Mouse (Mus musculus) layer of hippocampus, adult 8-10 months (tissue): Measurements from ENCODE around the gene Cd207. TPM values are rescaled to one million over a fixed set of nuclear protein-coding genes. Genes with fewer than 3 reads are reported as not detected.

Experiments used
- DNase-seq, 2 experiments: peaks; one replicate each; pipeline ENCODE4 v3.0.0; 2022; ENCODE audit warnings: low spot score in 2 of 2
- total RNA-seq, 4 experiments: library from RNA; stranded (reverse); gene quantifications; 2 replicates each; pipeline ENCODE4 v1.2.4; 2022

Gene Cd207
- not detected for total RNA-seq

- no peak for DNase-seq
These were observed at the start of gene Cd207 for GRCm38 (mm10) chr6:83677757-83678156. TSS of gene Cd207 (minus strand) at chr6:83677857.

DNA sequence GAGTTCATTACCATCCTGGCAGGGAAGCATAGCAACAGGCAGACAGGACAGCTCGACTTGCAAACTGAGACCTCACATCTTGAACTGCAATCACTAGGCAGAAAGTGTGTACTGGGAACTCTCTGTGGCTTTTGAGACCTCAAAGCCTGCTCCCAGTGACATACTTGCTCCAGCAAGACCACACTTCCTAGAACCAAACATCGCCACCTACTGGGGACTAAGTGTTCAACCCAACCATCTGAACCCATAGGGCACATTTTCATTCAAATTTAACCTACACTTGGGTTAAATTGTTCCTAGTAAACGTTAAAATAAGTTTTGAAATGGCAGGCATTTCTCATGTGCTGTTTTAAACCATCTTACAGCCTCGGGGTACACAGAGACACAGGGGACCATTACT, 49.5 kb upstream of the Cd207 start:
- DNase-seq: no peak

DNA sequence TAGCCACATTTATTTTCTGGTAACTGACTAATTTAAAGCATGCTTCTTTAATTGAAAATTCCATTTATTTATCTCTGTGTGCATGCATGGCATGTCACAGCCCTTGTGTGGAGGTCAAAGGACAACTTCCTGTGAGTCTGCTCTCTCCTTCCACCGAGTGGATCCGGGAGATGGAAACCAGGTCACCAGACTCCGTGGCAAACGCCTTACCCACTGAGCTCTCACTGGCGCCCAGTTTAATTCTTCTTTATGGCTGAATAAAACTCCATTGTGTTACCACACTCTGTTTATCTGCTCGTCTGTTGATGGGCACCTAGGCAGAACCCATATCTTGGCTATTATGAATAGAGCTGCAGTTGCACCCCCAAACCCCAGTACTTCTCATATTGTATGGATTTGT, 44.9 kb upstream of the Cd207 start:
- no peak for DNase-seq

DNA sequence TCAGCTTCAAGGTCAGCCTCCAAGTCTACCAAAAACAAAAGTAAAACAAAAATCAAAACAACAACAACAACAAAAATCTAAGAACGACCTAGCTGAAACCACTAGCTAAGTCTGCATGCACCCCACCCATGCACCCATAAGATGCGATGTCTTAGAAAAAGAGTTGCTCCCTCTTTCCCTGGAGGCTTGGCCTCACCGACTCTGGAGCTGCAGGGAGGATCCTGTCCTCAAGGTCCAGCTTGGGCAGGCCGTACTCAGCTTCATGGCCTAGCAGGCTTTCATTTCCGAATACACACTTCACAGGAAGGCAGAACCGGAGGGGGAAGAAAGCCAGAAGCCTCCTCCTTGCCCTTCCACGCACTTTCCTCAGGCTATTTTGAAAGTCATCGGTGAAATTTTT, 39.4 kb upstream of the Cd207 start:
- DNase-seq: no peak

DNA sequence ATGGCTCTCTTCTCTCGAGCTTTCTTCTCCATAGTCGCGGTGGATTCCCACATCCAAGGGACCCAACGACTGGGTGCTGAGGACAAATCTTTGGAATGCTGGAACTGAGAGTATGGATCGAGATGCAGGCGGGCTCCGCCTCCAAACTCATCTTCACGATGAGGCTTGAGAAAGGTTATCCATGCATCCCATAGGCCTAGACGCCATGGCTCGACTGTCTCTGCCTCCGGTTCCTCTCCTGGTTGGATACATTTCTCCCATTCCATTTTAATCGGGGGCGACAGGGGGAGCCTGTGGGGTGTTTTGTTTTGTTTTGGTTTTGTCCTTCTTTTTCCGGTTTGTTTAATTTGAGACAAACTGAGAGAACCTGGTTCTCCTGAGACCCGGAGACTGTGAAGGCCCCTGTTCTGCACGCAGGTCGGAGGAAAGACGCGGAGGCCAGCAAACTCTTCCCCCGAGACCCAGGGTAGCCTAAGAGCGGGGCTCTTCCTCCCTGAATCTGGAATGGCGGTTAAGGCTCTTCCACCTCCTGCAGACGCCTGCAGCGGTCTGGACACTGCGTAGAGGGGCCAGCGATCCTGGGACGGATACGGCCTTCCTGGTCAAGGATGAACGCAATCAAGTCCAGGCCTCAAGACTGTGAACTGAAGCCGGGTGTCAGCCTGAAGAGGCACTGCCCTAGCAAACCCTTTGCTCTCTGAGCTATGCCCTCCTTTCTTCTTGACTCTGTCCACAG, 38.0 kb upstream of the Cd207 start:
- DNase-seq: no peak

GRCm38 (mm10) chr6:83714221-83715123, 36.8 kb upstream of the Cd207 start:
- DNase-seq: no peak

DNA sequence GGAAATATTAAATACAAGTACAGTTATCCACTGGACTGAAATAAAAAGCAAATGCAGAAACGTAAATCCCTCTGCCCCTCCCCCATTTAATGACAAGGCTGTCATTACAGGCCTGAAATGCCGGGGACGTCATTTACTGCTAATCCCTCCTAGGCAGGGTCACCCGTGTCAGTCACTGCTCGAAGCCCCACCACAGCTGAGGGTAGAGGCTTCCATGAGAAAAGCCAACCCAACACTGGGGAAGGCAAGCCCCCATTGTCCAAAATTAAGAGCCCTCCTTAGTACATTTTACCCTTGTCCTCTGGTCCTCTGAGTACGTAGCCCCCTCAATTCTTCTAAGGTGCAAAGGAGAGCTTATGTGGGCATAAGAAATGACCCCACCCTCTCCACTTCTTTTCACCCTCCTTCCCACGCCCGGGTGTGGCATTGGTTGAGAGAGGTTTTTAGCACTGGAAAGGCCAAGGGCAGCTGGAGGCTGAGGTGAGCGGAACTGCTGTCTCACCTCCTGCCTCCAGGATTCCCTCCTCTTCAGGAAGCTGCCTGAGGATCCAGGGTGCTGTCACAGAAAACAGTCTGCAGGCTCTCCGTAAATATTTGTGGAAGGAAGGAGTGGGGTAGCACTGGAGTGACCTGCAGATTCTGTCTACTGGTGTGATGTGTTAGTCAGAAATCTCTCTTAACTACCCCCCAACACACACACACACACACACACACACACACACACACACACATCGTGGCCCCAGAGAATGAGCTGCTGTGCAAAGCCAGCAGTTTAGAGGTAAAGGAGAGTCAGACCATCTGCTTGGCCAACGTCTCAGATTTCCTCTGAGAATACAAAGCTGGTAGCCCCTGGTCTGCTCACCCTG, 35.8 kb upstream of the Cd207 start:
- DNase-seq: no peak

GRCm38 (mm10) chr6:83711725-83712475, 34.2 kb upstream of the Cd207 start:
- DNase-seq: no peak

GRCm38 (mm10) chr6:83711067-83711675, 33.5 kb upstream of the Cd207 start, which contains the start of gene Vax2:
TSS of gene Vax2 (plus strand) at chr6:83711264.
- no peak for DNase-seq

- no peak for DNase-seq
These were observed 32.9 kb upstream of the Cd207 start for GRCm38 (mm10) chr6:83710361-83711066.

DNA sequence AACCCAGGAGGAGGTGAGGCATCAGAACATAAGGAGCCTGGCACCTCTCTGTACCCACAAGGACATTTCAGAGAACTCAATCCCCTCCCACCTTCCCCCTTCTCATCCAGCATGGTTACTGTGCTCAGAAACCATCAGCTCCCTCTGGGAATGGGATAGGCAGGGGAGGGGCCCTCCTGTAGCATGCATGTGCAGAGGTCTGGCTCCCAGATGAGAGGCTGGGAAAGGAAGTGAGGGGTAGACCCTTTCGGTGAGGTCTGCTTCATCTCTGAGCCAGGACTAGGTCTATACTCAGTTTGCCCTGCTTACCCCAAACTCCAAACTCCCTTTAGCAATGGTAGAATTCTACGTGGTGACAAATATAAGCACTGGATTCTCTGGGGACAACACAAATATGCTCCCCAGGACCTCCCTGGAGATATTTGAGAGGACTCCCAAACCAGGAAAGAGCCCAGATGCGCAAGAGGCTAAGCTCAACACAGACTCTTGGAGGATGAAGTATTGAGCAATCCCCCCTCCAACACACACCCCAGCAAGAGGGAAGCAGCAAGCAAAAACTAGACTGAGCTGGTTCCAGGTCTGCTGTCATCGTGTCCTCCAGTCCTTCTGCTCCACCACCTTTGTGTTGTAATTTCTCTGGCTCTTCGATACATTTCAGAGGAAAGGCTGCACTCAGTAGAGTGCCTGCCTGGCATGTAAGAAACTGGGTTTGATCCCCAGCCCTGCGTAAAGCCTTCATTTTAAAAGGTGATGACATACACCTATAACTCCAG, 30.3 kb upstream of the Cd207 start:
- DNase-seq: no peak

DNA sequence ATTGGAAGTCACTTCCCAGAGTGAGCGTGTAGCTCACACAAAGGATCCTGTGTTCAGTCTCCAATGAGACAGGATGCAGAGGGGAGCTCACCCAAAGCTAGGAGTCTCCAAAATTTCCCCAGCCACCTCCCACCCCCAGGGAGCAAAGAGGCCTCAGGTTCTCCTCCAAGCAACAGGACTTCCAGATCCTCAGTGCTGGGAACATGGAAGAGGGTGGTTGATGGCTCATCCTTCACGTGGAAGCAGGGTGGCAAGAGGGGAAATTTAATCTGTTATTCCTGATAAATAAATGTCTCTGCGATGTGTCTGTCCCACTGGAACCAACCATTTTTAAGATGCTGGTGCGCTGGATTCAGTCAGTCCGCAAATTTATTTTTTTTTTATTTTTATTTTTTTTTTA, 27.0 kb upstream of the Cd207 start:
- no peak for DNase-seq

DNA sequence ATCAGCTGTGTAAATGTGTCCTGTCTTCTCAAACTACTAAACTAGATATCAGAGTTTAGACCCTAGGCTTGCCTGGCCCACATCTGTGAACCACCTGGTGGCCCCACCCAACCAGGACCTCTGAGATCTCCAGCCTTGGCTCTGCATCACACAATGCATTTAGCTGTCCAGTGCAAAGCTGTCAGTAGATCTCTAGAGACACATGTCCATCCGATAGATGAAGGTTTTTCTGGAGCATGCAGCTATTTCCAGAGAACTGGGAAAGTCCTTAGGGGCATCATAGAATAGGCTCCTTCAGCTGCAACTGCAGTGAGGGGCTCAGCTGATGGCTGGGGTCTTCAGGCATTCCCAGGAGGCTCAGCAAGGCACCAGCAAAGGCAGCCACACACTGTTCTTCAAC, 26.6 kb upstream of the Cd207 start:
- DNase-seq: no peak

DNA sequence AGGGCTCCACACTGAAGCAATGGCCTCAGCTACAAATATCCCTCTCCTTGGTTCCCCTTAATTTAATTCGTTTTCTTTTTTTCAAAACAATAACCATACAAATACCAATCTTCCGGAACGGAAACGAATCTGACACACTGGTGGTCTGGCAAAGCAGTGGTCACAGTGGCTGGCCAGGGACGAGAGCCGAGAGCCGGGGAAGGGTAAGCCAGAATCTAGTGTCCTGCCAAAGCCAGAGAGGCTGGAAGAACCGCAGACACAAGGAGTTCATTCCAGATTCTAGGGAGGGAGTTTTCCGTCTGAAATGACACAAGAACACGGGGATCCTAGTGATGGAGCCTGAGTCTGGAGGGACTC, 26.0 kb upstream of the Cd207 start:
- no peak for DNase-seq

DNA sequence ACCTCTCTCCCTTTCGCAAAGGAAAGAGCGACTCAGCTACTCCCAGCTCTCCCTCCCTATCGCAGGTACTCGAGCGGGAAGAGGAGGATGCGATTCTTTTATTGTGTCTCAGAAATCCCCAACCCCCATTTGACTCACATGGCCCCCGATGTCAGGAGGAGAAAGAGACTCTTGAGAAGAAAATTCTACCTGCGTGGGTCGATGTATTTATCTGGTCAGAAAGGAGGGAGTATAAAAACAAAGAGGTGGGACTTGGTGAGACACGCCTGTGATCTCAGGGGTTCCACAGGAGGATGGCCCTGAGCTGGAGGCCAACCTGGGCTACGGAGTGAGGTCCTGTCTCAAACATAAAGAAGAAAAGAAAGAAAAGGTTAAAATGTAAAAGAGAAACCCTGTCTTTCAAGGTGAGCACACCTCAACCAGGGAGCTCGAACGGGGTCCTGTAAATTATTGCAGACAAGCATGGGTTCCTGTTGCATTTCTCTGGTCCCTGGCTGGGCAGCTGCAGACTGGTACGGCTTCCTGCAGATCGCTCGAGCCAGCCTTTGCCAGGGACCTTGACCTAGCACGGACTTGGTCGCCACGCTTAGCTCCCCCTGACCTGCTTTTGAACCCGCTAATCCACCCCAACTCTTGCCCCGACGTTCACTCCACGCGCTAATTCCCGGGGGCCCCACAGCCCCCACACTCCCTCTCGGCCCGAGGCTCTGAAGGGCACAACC, 25.5 kb upstream of the Cd207 start:
- DNase-seq: no peak

GRCm38 (mm10) chr6:83702146-83702999, 24.7 kb upstream of the Cd207 start:
- DNase-seq: no peak

- DNase-seq: no peak
These were observed 23.3 kb upstream of the Cd207 start for GRCm38 (mm10) chr6:83701001-83701400.

- DNase-seq: no peak
These were observed 22.3 kb upstream of the Cd207 start for GRCm38 (mm10) chr6:83699971-83700370.
